Mouse (Mus musculus) kidney, adult 2 months (tissue): ENCODE data around the gene Mndal.
"Not testable (repeated sequence)": the region's sequence is repeated elsewhere in the genome, so short reads cannot be mapped to it uniquely, and the experiment has no call there.

Source experiments
- CTCF ChIP-seq: fragments of 200-500 bp; conservative IDR thresholded peaks from 2 replicates; pipeline ENCODE4 v1.5.1; 2011; ENCODE audit warnings: low read depth, mild to moderate bottlenecking, control low read depth, low read length, moderate library complexity, mixed read lengths; ENCODE audit not compliant: insufficient read depth, insufficient read length
- POLR2A ChIP-seq: fragments of 200-500 bp; IDR thresholded peaks from one replicate; pipeline ENCODE4 v1.6.1; 2011; ENCODE audit warnings: low read depth, low read length, control low read depth

DNA sequence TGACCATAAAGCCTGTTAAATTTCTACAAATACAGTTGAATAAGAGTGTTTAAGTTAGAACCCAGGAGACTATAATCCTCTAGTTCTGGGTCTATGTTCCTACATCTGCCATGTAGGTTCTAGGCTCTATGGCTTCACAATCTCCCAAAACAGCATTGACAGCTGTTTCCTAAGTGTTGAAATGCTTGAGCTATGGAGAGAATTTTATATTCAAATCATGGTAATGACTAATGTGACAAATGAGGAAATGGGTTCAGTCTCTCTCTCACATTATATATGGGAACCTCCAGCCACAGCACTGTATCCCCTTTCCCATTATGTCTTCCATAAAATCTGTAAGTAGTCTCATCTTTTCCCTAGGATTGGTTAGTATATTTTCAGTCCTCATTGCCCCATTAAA is 33.9 kb downstream of the Mndal start:
- not testable (repeated sequence) for TF ChIP-seq POLR2A, CTCF
